Mouse (Mus musculus): ENCODE measurements at regions not wholly inside any gene's neighbourhood (a gene's known extent, or its start where the extent isn't known, plus 50 kb on each side); places are given as distances from the start of the nearest gene placed in this dataset.
A peak's percentile ranks its signal among the peaks of the same experiment; 100 is the strongest.

DNA sequence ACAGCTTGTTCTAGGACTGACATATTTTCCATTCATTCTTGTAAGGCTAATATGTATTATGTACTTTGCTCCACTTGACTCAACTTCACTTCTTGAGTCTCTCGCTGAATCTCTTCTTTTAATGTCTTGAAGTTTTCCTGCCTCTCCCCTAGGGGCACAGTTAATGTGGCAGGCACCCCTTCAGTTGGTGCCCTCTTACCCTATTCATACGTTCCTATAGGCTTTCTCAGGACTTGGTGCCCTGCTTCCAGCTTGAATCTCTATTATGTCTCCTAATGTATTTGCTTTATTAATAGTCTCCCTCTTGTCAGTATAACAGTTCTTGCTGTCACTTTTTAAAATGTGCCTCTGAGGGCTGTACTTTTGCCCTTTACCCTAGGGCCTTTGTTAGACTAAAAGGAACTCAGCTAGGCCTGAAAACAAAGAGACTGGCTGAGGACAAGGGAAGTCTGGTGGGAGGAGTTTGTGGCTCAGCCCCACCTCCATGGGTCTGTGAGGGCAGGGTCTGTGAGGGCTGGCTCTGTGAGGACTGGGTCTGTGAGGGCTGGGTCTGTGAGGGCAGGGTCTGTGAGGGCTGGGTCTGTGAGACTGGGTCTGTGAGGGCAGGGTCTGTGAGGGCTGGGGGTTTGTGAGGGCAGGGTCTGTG lies 362.9 kb upstream of the Nr5a2 start:
- peak; percentile 92 for DNase-seq (ENCODE audit: low spot score)

DNA sequence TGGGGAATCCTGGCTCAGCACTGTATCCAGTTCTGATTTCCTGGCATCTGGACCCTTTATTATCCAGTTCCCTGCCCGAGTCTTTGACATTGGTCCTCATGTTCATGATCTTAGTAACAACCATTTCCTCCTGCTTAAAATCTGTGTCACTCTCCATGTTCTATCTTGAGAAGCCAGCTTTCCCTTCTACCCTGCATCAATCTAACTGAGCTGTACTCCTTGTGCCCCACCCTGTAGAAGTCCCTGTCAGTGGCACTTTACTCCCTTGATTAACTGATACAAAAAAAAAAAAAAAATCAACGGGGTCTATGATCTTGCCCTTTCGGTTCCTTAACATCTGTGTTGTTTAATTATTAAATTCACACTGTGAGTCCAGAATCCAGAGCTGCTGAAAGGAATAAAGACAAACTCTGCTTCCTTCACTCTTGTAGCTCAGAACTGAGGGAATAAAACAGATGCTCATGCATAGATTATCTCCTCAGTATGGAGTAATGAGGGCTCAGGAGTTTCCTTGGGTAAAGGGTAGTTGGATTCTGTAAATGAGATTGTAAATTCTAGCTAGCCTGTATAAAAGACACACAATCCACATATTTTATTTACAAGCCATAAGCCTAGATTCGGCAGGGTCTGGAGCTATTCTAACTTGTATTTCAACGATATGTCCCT lies 342.6 kb upstream of the Nr5a2 start:
- no peak for DNase-seq (ENCODE audit: low spot score)

DNA sequence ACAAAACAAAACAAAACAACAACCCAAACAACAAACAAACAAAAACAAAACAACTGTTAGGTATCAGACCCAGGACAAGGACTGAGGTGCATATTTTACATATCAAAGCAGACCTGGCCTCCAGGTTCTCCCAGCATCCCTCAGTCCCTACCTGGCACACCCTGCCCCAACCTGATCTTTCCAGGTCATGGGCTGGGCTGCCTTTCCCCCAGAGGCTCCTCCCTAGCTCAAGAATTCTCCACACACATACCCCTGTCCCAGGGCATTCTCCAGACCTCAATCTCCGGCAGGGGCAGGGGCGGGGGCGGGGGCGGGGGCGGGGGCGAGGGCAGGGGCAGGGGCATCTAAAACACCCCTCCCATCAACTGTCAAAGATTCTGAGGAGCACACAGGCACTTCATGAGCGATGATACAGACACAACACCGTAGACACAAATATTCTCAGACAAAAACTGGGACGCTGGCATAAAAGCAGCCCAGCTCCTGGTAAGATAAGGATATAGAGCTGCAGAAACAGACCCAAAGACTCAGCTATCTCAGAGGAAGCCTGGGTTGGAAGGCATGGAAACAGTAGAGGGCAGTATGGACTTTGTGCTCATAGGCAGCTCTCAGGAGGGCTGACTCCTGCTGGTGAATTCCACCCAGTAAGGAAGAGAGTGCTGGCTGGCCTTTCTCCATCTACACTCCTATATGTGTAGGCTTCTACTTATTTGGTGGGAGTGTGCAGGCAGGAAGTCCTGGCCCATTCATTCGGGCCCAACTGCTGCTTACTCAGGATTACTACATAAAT lies 337.7 kb upstream of the Nr5a2 start:
- DNase-seq (ENCODE audit: low spot score), result peak; percentile 40

DNA sequence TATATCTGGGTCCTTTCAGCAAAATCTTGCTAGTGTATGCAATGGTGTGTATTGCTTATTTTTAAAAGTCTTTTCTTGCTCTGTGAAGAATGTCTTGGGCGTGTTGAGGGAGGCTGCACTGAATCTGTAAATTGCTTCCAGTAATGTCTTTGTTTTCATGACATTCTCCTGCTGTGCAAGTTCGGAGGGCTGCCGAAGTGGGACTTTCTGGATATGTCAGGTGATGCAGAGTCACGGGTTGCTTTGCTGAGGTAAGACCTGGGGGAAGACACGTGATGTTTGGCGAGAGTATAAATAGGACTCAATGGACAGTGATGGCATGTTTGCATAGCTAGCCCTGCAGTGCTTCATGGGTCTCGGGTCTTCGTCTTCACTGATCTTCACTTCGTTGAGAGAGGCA lies 329.2 kb upstream of the Nr5a2 start:
- no peak for DNase-seq (ENCODE audit: low spot score)

DNA sequence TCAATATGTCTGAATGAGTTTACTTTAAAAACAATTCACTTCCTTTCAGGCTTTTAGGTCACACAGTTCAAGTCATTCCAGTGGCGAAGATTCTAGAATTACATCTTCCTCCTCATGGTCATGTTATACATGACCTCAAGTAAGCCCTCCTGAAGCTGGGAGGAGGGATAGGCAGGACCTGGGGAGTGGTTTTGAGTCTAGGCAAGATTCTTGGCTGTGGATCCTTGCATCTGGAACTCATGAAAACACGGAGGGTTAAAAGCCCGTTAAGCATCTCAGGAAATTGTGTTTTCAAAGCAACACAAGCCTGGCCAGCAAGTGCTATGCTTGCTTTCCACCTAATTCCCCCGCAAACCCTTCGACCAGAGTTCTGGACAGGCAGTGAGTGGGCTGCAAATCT lies 323.0 kb upstream of the Nr5a2 start:
- DNase-seq (ENCODE audit: low spot score), result peak; percentile 50

- DNase-seq (ENCODE audit: low spot score), result no peak
Observed at GRCm38 (mm10) chr1:137282457-137282856, 322.2 kb upstream of the Nr5a2 start.

GRCm38 (mm10) chr1:137280391-137281386 lies 320.4 kb upstream of the Nr5a2 start:
- no peak for DNase-seq (ENCODE audit: low spot score)

DNA sequence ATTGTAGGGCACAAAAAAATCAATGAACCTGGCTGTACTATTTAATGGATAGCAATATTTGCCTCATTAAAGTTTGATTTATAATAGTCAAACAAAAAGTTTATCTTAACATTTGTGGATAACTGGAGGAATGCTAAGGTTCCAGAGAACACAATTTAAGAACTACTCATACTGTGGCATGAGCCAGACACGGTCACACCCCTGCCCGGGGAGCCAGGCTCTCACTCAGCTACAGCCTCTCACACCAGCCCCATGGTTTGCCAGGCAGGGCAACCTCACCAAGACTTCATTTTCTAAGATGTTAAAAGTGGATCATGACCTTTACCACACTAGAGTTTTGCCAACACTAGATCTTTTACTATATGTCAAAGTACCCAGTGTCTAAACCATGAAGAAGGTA lies 319.7 kb upstream of the Nr5a2 start:
- no peak for DNase-seq (ENCODE audit: low spot score)

GRCm38 (mm10) chr1:137270659-137271612 lies 310.7 kb upstream of the Nr5a2 start:
- no peak for DNase-seq (ENCODE audit: low spot score)

GRCm38 (mm10) chr1:137262806-137263370 lies 302.6 kb upstream of the Nr5a2 start:
- no peak for DNase-seq (ENCODE audit: low spot score)

DNA sequence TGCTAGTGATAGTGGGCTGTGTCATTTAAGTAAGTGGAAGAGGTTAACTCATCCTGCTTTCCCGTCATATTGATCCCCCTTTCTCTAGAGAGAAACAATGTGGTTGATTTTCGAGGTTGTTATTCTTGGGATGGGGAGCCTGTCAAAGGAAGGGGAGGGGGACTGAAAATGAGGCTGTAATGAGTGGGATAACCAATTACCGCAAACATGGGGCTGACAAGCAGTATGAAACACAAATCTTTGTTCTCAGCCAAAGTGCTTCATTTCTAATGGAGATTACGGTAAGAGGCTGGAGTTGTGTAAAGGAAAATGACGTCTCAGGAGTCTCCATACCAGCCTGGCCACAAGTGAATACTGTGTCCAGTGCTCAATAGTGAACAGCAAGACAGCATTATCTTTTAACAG lies 301.9 kb upstream of the Nr5a2 start:
- no peak for DNase-seq (ENCODE audit: low spot score)

GRCm38 (mm10) chr1:137256294-137256693 lies 296.0 kb upstream of the Nr5a2 start:
- no peak for DNase-seq (ENCODE audit: low spot score)

DNA sequence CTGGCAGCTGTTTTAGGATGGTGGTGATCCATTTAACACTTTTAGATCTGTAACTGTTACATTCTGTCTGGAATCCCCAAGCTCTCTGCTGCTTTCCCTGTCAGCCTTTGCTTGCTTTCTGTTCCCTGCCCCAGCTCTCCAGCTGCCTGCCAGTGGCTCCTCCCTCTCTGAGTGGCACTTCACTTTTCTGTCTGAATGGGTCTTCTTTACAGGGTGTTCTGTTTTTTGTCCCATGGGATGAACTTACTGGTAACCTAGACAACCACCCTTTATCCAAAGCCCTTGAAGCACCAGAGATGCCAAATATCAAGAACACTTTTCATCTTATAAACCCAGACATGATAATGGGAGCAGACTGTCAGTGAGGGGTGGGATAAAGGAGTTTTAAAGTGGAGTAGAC lies 294.8 kb upstream of the Nr5a2 start:
- DNase-seq (ENCODE audit: low spot score), result peak; percentile 50

GRCm38 (mm10) chr1:137254634-137255033 lies 294.4 kb upstream of the Nr5a2 start:
- DNase-seq (ENCODE audit: low spot score), result no peak

DNA sequence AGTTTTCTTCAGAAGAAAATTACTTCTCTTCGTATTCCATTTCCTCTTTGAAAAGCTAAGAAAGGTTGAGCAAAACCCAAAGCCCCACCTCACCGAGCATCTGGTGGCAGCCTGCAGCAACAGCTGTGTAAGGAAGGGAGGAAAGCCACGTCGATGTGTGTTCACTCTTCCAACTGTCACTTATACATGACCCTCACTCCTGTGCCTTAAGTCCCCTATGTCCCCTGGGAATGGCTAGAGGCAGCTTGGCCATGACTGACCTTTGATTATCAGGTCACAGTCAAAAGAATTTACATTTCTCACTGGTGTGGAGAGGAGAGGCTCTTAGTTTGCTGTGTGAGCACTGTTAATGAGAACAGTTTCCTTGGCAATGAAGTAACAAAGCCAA lies 266.8 kb upstream of the Nr5a2 start:
- no peak for DNase-seq (ENCODE audit: low spot score)

DNA sequence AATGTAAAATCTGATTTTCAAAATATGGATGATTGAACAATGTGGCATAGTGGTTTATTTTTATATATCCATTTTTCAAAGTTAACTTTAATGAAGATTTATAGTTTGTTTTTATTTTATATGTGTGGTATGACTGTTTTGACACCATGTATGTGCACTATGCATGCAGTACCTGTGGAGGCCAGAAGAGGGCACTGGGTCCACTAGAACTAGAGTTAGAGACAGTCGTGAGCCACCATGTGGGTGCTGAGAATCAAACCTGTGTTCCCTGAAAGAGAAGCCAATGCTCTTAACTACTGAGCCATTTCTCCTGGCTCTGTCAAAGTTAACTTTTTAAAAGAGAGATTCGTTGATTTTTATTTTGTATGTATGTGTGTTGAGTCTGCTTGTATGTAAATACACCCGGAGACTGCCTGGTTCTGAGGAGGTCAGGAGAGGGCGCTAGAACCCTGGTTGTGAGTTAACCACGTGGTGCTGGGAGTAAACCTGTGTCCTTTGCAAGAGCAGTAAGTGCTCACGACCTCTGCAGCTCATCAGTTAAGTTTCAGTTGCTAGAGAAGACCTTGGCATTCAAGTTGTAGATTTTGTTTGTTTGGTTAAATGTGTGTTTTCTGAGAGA lies 266.3 kb upstream of the Nr5a2 start:
- DNase-seq (ENCODE audit: low spot score), result no peak

DNA sequence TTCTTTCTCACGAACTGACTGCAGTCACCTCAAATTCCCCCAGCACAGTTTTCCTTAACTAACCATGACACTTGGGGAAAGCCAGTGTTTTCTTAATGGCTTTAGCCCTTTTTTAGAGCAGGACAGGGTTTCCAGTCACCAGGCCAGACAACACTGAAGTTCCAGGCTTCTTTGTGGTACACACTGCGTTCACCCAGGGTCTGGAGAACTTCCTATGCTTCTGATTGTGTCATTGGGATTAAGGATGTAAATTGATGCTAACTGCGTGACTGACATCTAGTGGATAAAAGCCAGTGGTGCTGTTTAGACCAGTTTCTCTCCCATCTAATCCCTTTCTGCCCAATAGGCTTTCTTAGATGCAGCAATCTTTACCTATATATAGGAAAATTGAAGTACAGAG lies 265.2 kb upstream of the Nr5a2 start:
- DNase-seq (ENCODE audit: low spot score), result peak; percentile 83

- DNase-seq (ENCODE audit: low spot score), result no peak
Observed at GRCm38 (mm10) chr1:137223052-137223451, 262.8 kb upstream of the Nr5a2 start.

DNA sequence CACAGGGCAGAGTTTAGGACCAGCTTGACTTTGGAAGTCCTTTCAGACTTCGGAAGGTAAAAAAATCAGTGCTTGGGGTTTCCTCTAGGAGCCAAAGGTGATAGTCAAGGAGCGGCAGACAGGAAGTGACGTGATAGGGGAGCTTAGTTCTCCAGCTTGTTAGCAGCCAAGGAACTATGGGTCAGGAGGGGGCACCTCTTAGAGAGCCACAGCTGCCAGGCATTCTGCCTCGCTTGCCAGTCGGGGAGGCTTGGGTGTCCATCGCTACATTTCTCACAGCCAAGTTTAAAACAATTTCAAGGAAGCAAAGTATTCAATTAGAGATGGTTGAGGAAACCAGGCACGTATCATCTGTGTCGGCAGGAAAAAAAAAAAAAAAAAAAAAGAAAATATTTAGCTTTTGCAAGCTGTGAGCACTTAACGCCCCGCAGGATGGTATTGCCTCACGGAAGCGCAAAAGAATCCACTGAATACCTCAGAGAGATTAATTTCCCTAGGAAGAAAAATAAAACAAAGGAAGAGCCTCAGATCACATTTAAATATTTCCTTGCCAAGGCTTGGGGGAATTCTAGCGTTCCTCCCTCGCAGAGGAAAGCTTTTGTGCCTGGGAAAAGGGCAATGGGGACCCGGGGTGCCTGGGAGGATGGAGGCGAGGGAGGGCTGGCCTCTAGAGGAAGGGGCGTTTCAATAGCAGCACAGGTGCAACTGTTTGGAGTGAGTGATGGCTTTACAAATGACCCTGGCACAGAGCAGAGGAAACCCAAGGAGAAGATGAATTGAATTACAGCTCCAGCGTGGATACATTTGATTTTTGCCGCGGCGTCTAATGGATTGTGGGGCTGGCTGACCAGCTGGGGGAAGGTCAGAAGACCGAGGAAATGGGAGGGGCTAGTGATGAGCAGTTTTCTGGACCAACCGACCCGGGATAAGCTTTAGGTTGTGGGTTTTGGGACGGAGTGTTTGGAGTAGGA lies 261.1 kb upstream of the Nr5a2 start:
- DNase-seq (ENCODE audit: low spot score), result peak; percentile 77

All from embryo, embryonic 10.5 days (tissue).